Mouse (Mus musculus) adrenal gland, postnatal 10 days (tissue): ENCODE data around the gene Dscam. TPM values are rescaled to one million over a fixed set of nuclear protein-coding genes. Genes with fewer than 3 reads are reported as not detected.

ENCODE experiments used
- DNase-seq: peaks from one replicate; pipeline ENCODE4 v3.0.0; 2021; ENCODE audit warnings: mixed read lengths
- total RNA-seq, 2 experiments: library from RNA; stranded (reverse); gene quantifications; 2 replicates each; pipeline ENCODE4 v1.2.3; 2021

The Dscam gene
- total RNA-seq, 2 experiments from 2014 or later: 0.18 to 0.24 TPM

DNA sequence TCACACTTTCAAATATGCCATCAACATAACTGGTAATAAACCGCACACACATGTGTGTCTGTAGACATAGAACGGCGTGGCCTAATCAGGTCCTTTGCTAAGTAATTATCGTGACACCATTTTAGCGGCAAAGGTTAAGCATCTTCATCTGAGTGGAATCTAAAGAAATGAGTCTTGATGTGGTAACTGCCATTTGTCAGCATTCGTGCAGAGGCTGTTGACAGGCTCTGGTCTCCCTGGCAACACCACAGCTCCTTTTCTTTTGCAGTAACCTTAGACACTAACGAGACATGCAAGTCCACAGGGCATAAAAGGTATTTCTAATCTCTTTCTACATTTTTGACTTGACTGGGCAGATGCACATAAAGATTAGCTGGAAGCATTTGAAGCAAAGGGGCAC is 297.8 kb downstream of the Dscam start:
- no peak for DNase-seq

DNA sequence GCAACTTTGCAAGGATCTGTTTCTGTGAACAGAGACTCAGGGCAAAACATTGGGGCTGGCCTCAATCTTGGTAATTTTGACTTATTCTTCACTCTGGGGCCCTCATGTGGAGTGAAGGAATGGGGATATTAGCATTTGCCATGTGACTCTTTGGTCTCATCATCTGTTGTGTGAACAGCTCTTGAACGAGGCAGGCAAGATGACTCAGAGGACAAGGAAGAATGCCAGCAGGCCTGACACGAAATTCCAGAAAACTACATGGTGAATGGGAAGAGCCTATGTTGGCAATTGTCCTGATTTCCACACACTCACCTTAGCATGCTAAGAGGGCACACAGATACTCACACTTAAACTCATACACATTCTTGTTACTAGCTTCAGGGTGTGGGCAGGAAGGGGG is 313.0 kb downstream of the Dscam start:
- peak; percentile 36 for DNase-seq

DNA sequence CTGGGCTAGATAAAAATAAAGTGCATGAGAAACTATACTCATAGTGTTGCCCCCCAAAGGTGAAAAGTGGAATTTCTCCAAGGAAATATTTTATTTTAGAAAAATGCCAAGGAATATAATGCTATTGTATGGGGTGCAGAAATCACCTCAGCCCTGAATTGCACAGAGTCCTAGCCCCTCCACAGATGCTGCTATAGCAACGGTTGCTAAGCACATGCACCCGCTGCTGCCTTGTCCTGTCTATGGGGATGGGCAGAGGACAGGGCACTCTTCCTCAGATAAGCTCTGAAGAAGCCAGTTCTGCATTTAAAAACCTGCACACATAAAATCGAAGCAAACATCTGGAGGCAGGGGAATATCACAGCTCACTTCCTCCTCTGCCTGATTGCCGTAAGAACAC is 315.5 kb downstream of the Dscam start:
- DNase-seq: no peak

- peak; percentile 72 for DNase-seq
Observed at GRCm38 (mm10) chr16:96852383-96852782, 318.2 kb downstream of the Dscam start.

- DNase-seq: no peak
Observed at GRCm38 (mm10) chr16:96848916-96849315, 321.6 kb downstream of the Dscam start.

GRCm38 (mm10) chr16:96846585-96846984 is 324.0 kb downstream of the Dscam start:
- DNase-seq: no peak

GRCm38 (mm10) chr16:96846113-96846512 is 324.4 kb downstream of the Dscam start:
- DNase-seq: no peak

DNA sequence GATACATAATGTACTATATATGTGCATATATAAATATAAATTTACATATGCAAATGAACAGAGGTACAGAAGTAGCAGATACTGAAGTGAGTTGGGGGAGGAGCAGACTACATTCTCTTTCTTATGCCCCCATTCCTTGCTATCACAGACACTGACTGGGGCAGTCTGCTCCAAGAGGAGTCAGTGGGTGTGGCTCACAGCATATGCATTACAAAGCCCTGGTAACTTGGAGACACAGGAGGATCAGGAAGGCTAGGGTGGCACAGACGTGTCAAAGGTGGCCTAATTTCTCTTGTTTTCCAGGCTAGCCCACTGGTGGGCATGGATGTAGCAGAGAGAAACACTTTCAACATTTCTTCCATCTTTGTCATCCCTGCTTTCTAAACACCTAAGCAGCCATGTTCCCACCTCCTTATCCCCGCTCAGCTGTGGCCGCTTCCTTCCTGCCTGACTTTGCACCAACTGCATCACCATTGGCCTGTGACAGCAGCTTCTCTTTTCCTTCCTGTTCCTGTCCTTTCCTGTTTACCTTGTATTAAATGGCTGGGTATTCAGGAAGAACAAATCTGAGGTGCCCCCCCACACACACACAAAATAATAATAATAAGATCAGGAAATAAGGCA is 325.0 kb downstream of the Dscam start:
- DNase-seq: no peak

DNA sequence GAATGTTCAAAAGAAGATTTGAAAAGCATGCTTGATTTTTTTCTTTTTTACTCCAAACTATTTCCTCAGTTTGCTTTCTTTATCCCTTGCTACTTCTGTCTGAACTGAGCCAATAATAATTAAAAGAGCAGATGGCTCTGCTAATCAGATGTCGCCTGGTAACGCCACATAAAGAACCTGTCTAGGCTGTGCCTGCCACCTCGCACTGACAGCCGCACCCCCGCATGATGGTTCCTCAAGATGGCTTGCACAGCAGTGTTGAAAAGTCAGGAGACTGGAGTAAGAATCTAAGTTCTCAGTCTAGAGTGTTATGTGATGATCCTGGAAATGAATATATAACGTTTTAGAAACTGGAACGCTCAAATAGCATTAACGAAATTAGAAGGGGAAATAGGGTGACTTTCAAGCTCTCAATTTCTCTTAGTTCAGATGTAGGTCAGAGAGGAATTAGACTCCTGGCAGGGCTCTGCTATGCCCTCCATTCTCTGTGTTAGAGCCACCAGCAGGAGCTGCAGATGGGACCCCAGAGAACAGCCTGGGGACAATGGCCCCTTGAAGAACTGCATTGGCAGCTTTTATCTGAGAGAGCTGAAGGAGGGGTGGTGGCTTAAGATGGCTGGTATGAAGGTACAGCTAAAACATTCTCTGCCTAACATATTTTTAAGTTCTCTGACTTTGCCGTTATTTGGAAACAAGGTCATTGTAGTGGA is 326.7 kb downstream of the Dscam start:
- no peak for DNase-seq

- DNase-seq: no peak
Observed at GRCm38 (mm10) chr16:96842829-96843360, 327.7 kb downstream of the Dscam start.

DNA sequence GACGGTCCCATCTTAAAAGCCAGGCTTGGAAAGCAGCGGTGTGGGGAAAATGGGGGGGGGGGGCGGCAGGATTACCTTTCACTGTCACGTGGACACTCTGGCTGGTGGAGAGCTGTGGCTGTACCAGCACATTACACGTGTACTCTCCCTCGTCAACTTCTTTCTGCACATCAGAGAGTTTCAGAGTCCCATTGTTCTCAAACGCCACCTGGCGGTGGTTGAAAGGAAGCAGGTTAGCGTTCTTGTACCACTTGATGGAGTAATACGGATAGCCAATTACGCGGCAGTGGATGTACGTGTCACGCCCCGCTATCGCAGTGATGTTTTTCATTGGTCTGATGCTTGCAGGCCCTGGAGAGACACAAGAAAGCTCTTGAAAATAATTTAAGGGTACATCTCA is 350.9 kb downstream of the Dscam start:
- DNase-seq: peak; percentile 80

DNA sequence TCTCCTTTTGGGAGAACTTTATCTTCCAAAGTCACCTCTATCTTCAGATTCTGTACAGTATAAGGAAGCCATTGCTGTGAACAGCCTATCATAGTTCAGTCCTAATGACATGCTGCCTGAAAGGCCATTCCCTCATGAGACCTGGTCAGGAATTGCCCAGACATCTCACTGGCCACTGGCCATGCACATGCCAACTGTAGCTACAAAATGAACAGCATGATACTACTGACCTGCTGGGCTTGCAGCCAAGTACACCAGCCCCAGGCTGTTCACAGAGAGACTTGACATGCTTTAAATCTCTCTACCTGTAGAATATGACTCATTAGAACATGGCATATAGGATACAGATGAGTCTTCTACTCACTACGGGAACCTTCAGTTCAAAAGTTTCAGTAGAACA is 364.3 kb downstream of the Dscam start:
- peak; percentile 8 for DNase-seq

GRCm38 (mm10) chr16:96802636-96803035 is 367.9 kb downstream of the Dscam start:
- DNase-seq: peak; percentile 9

DNA sequence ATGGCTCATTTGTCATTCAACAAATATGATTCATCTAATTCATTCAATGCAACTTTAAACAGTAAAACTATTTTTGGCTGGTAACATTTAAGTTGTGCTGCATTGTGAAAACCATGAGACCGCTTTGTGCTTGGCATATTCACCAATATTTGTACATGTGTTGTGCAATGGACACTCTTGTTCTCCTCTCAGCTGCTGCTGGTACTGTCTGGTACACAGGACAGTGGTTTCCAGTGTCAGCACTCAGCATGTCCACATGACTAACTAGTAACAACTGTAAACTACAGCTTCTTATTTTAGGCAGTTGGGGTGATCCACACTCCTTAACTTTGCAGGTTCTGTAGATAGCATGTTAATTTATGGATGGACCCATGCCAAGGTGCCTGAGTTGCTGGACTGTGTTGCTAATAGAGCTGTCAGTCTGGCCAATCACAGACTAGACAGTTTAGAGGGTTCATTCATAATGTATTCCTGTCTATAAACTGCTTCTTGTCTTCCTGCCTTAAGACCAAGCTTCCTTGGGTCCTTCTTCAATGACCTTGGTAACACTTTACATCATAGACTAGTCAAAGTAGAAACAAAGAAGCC is 368.8 kb downstream of the Dscam start:
- no peak for DNase-seq

DNA sequence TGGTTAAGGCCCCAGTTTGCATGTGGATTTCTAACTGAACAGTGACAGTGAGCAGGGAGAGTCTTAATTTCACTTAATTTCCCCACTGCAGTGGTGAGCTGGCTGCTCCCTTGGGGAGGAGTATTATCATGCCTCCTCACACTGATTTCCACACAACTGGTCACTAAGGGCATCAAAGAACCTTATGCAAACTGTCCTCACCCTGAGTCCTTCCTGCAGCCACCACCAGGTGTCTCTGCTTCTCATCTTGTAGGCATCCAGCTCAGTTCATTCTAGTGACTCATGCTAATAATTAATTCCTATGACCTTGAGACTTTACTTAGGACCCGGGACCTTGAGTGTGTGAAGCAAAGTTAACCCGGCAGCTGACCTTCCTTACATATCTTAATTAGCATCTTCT is 375.1 kb downstream of the Dscam start:
- peak; percentile 75 for DNase-seq

DNA sequence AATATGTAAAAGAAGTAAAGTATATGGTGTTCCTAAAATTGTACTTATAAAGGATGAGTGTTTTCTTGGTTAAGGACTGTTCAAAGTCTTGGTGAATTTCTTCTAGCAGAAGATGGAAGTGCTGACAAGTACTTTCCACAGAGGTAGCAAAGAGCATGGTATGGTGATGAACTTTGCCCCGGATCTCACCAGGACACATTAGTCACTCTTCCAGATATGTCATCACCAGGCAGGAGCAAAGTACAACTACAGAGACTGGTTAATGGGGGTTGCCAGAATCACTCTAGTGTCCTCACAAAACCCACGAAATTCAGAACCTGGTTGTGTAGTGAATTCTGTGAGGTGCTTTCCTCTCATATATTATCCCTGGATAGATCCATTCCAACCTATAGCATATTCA is 379.2 kb downstream of the Dscam start:
- no peak for DNase-seq

GRCm38 (mm10) chr16:96788286-96788685 is 382.3 kb downstream of the Dscam start:
- DNase-seq: no peak

DNA sequence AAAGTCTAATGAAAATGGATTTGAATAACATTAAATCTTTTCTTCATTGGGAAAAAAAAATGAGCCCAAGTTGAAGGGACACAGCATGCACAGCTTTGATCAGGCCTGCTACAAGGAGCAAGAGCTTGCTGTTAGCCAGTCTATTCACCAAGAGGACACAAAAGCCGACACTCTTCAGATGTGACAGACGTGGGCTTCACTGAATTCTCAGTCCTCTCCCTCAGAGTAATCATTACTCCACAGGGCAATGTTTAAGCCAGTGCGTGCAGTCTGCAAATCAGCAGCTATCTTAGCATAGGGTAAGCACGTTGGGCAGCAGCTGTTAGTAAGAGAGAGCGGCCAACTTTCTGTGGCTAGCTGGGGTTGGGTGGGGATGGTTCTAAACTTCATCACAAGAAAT is 391.5 kb downstream of the Dscam start:
- DNase-seq: no peak

DNA sequence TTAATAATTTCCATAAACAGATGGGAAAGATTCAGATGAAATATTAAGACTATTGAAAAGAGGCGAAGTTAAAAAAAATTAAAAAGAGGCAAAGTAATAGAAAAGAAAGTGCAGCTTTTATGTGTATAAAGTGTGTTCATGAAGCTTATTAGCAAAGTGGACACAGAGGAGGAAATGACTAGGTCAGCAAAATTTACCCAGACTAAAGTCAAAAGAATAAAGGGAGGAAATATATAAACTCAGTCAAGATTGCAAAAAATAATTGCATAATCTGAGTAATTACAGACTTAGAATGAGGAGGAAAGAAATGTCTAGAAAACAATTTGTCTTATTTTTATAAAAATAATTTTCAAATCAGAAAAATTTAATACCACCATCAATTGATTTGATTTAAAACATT is 396.3 kb downstream of the Dscam start:
- no peak for DNase-seq

GRCm38 (mm10) chr16:96767985-96768384 is 402.6 kb downstream of the Dscam start:
- no peak for DNase-seq

GRCm38 (mm10) chr16:96767508-96767907 is 403.0 kb downstream of the Dscam start:
- DNase-seq: no peak

GRCm38 (mm10) chr16:96761225-96761624 is 409.3 kb downstream of the Dscam start:
- no peak for DNase-seq

DNA sequence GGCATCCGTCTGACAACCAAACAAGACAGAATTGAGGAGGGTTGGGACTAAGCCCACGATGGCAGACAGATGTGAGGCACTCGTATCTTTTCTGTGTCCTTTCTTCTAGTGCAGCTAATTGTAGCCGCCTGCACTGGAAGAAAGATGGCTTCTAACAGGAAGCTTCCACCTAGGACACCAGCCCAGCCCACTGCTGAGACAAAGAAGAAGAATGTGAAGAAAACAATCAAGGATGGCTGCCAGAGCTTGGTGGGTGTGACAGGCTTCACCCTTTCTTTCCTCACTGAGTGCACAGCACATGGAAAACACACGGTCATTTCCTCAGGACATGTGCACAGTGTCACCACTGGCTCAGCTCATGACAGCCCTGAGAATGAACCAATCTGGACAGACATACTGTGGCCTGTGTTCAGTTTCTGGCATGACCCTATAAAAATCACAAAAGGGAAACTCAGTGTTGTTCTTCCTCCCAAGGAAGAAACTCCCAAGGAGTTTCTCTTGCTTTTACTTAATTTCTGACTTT is 411.4 kb downstream of the Dscam start:
- DNase-seq: no peak
